Mouse (Mus musculus) neural tube, embryonic 10.5 days (tissue): ENCODE data around the gene Zfp654.
"Not testable (repeated sequence)": the region's sequence is repeated elsewhere in the genome, so short reads cannot be mapped to it uniquely, and the experiment has no call there.

ENCODE experiments used
- DNase-seq: peaks from one replicate; pipeline ENCODE4 v3.0.0-alpha.2; 2017; ENCODE audit warnings: low spot score; ENCODE audit errors: extremely low spot score

Gene Zfp654

DNA sequence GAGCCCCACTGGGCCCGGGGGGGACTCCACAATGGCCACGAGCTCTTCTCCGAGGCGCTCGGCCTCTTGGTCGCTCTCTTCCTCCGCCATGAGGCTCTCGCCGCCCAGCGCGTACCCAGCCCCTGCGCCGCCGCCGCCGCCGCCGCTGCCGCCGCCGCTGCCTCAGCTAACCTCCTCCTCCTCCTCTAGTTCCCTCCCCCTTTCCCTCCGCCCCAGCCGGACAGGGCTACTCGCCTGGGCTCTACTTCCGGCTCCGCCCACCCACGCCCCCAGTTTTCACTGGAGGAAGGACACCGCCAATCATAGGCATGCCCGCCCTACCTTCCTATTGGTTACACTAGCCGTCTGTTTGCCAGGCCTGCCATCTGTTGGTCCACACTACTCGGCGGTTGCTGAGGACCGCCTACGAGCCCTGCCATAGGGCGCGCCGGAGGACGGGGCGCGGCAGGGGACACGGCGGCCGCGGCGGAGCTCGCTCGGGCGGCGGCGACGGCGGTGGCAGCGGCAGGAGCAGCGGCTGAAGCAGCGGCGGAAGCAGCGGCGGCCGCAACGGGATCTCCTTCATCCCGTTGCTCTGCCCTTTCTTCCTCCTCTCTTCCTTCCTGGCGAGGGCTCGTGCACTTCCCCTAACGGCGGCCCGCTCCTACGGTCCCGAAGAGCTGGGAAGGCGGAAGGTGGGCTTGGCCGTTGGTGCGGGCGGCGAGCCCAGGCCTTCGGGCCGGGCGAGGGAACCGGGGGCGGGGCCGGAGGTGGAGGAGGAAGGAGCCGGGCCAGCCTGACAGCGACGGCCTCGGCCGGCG, at the start of gene Zfp654, which contains the start of gene Cggbp1:
Gene Zfp654, minus strand, starts transcription at position 90 of the 800 bp plus-strand sequence.
Gene Cggbp1, plus strand, starts transcription at position 434 of the 800 bp plus-strand sequence.
- peak; percentile 100 for DNase-seq

DNA sequence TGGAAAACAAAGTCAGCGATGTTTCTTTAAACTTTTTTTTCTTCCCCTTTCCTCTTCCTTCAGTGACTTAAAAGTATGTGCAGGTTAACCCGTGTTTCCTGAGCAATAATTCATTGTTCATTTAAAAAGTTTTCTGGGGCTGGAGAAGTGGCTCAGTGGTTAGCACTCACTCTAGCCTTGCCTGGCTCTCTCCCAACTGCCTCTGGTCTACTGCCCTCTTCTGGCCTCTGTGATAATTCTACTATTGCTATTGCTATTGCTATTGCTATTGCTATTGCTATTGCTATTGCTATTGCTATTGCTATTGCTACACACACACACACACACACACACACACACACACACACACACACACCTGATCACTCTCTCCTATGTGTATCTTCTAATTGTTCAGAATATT, 47.6 kb upstream of the Zfp654 start:
- no peak for DNase-seq

DNA sequence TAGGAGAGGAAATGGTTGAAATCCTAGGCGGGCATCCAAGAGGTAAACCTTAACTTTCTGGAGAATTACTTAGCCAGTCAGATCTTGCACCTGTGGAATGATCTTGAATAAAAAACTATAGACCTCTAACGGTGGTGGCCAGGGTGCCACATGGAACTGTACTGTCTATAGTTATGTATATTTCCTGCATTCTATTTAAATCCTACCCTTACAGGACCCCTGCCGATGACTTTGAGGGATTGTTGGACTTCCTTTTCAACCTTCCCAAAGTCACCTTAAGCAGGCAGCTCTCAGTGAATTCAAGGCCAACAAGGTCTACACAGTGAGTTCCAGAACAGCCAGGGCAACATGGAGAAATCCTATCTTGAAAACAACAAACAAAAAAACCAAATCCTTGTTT, 38.0 kb upstream of the Zfp654 start:
- DNase-seq: no peak

DNA sequence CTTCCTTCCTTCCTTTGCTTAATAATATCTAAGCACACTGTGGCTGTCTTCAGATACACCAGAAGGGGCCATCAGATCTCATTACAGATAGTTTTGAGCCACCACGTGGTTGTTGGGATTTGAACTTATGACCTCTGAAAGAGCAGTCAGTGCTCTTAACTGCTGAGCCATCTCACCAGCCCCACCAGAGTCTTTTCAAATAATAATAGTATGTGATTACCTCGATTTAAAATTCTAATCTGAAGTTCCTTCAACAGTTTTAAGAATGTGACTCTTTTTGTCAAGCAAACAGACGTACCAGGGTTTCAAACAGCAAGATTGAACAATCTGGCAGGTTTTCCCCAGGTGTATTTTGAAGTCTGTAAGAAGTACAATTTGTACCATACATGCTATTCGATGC, 34.1 kb upstream of the Zfp654 start:
- no peak for DNase-seq

DNA sequence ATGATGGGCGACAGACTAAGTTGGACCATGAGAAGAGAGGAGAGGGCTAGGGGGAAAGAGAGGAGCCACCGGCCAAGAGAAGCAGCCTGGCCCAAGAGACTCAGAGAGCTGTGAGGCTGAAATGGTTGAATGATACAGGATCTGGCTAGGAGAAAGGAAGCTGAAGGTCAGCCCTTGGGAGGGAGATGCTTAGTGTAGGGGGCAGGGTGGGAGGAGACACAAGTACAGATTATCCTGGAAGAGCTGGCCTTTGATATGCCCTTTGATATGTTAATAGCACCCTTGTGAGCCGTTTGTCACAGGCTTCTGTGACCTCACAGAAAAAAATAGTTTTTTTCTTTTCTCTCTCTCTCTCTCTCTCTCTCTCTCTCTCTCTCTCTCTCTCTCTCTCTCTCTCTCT, 33.7 kb upstream of the Zfp654 start:
- no peak for DNase-seq

DNA sequence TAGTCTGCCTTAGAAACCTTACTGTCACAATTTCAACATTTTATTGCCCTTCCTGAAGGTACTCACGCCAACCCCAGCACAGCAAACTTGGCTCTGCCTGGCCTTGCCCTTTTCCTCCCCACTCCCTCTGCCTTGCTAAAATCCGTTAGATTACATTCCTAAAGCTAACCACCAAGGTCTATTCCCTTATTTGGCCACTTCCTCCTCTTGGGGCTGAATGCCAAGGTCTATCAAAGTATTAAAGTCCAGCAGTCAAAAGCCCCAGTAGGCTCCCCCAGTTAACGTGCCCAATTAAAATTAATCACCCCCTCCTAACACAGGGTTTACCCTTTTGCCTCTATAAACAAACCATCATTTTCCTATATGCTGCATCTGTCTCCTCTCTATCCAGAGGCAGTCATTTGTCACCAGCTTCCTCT, 33.0 kb upstream of the Zfp654 start:
- DNase-seq: no peak

DNA sequence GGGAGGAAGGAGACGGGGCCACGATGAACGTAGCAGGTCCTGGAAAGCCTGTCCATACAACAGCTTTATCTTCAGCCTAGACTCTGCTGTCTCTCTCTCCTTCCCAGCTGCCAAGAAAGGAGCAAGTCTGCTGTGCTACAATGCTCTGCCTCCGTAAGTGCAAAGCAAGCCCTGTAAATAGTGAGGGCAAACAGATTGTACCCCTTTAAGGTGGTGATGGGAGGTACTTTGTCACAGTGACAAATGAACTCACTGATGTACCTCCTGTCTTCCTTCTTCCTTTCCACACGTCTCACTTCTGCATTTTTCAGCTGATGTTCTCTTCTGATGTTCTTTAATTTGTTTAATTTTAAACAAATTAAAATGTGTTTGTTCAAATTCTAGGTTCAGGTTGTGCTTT, 32.4 kb upstream of the Zfp654 start:
- DNase-seq: no peak

DNA sequence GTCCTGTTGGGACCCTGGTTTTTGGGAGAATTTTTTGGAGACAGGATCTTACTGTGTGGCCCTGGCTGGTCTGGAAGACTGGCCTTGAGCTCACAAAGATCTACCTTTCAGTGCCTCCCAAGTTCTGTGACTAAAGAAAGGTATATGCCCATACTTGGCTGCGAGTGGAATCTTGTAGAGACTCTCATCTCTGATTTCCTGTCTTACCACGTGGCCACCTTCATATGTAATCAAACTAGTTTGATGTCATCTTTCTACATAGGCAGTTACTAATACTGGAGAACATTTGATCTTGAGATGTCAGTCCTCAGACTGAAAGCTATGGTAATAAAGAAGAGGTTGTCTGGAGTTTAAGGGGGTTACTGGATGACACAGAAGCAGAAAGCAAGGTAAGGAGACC, 30.0 kb upstream of the Zfp654 start:
- no peak for DNase-seq

DNA sequence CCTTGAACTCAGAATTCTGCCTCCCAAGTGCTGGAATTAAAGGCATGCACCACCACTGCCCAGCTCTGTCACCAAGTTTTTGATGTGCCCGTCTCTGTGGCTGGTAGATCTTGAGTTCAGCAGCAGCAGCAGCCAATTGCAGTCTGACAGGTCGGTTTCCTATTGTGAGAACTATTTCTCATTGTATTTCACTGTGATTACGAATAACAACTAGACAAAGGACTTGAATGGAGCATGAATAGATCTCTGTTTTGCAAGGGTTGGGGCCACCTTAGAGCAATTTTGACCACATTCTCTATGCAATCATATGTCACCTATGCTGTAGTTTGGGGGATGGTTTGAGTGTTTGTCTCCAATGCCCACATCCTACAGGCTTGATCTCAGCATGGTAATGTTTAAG, 29.5 kb upstream of the Zfp654 start:
- DNase-seq: no peak

DNA sequence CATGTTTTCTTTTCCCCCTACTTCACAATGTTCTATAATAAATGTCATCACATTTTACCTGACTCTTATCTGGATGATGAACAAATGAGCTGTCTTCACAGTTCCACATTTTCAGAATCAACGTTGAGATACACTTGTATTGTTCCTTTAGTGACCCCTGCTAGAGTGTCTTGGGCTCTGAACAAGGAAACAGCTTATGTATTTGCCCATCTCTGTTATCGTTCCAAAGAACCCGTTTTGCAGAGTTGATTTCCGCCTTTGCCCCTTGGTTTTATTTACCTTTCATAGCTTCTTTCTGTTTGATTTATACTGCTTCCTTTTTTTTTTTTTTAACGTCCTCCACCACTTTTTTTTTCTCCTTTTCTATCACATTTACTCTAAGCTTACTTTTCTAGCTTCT, 28.3 kb upstream of the Zfp654 start:
- DNase-seq: no peak

DNA sequence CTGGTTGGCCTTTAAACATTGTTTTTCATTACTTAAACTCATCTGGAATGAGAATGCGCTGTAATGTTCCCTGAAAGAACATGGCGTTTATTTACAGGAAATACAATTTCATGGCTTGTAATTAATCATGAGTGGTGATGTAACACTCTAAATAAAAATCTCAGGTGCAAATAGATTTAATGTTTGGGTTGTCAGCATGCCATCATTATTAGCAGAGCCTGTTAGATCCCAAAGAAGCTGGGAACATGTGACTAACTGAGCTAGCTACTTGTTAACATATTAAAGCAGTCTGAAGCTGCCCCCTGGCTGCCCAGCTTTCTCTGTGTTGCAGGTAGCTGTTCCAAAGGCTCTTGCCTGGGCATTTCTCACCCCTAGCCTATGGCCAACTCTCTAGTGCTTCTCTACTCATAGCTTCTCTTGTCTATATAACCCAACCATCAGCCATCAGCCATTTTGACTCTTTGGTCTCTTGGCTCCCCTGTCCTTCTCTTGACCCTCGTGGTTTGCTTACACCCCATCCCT, 27.2 kb upstream of the Zfp654 start:
- no peak for DNase-seq

DNA sequence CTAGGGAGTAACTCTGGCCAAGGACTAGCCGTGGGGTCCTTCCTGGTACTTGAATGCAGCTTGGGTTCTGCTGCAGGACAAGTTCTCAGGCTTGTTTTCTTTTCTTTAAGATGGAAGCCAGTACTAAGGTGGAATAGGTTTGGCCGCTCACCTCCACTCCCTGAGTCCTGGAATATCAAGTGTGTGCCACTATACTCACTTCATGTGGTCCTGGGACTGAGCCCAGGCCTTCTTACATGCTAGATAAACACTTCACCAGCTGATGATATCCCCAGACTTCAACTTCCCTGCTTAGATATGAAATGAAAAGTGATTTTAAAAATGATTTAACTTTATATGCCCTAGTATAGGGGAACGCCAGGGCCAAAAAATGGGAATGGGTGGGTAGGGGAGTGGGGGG, 25.9 kb upstream of the Zfp654 start:
- DNase-seq: no peak

DNA sequence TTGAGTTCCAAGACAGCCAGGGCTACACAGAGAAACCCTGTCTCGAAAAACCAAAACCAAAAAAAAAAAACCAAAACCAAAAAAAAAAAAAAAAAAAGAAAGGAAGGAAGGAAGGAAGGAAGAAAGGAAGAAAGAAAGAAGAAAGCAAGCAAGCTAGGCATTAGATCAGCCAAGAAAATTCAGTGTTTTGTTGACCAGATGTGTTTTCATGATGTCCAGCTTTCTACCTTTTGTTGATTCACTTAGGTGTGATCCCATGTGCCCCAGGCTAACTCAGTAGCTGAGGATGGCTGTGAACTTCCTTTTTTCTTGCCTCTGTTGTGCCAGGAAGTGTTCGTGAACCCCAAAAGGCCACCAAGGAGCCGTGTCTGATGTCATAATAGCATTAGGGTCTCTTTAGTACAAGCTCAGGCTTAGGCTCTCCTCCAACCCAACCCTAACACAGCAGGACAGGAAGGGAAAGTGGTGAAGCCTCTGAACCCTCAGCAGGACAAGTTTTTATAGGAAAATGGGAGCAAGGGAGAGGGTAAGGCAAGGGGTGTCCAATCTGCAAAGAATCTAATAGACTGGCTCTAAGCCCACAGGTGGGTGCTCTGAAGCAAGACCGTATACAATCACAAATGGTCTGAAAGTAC, 25.3 kb upstream of the Zfp654 start:
- no peak for DNase-seq

DNA sequence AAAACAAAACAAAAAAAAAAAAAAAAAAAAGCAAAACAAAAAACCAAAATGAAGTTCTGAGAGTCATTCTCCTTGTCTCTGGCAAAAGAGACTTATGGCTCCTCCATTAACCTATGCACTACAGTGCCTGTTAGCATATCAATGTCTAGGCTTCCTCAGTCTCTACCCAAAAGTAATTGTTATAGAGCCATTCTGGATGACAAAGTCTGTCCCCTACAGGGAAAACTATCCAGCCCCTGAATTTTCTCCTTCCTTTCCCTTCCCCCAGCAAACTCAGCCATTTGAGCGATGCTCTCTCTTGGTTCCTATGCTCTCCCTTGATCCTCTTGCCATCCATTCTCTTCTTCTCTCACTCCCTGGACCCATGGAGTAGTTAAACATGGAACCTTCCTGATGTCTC, 24.4 kb upstream of the Zfp654 start:
- DNase-seq: no peak

DNA sequence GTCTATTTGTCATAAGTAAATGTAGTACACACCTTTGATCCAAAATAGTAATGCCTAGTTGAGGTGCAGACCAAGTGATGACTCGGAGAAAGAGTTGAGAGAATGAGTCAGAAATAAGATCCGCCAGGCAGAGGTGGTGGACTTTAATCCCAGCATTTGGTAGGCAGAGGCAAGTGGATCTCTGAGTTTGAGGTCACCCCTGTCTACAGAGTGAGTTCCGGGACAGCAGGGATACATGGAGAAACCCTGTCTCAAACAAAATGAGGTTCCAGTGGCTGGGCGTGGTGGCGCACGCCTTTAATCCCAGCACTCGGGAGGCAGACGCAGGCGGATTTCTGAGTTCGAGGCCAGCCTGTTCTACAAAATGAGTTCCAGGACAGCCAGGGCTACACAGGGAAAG, 23.9 kb upstream of the Zfp654 start:
- no peak for DNase-seq

DNA sequence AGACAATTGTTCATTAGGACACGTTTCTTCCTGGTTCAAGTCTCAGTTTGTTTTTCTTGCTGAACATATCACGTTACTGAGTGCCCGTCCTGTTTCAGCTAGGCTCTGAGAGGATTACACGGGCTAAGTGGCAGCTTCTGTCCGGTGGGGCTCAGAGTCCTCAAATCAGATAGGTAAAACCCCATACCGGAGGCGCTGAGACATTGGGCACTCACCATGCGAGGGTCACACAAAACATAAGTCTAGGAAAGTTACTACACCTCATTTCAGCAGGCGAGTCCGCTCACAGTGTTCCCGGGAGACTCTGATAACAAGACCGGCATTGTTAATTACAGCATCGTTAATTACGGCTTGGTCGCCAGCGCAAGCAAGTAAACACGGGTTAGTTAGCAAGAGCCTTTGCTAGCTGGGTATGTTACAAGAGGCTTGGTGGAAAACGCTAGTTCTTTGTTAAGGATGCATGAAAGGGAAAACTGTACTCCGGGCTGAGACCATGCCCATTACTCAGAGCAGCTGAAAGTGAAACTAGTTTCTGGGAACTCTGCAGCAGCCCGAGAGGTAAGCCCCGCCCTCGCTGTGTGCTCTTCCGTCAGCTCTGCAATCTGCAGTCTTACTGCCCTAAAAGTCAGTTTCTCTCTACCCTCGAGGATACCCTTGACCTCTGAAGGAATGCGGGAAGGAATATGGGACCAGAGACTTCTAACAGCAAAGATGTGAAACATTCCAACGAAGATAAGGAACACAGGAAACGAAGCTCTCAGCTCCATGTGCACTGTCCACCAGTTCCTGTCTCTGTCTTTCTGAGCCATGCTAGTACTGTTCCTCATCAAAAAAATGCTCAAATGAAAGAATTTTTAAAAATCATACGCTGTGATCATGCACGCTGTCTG, 22.2 kb upstream of the Zfp654 start:
- peak; percentile 79 for DNase-seq

DNA sequence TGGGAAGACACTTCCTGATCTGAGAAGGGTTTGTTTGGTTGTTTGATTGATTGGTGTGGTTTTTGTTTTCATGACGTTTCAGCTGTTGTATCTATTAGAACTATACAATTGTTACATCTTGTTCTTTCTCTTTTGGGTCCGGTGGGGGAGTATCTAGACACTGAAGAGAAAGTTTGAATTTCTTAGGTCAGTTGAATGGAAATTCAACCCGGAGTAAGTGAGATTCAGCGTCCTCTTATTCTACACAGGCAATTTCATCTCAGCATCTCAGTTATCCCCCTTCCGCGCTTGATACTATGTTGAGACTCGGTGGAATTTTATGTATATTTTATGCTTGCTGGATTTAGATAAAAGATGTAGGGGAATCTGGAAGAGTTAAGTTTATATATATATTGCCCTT, 21.4 kb upstream of the Zfp654 start:
- no peak for DNase-seq

DNA sequence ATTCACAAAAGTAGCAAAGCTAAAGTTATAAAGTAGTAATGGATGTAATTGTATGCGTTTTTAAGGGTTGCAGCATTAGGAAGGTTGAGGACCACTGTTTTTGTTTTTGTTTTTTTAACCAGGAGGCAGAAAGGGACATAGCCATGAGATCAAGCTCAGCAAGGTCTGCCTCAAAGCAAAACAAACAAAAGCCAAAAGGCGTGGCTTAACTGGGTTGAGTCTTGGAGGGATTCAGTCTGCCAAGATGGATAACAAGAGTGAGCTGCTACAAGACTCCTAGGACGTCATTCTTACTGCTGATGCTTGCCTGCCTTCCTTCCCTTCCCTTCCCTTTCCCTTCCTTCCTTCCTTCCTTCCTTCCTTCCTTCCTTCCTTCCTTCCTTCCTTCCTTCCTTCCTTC, 20.8 kb upstream of the Zfp654 start:
- no peak for DNase-seq

DNA sequence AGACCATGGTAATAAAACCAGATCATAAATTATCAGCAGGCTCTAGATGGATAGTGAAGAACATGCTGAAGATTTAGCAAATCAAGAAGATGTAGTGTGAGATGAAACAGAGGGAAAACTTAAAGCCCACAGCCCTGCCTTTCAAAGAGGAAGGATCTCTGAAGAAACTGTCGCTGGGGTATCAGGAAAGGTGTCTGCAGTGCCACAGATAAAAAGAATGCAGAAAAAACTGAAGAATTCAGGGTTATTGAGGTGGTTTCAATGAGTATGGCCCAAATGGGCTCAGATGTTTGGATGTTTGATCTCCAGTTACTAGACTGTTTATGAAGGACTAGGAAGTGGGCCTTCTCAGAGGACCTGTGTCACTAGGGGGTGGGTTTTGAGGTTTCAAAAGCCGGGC, 18.2 kb upstream of the Zfp654 start:
- no peak for DNase-seq

DNA sequence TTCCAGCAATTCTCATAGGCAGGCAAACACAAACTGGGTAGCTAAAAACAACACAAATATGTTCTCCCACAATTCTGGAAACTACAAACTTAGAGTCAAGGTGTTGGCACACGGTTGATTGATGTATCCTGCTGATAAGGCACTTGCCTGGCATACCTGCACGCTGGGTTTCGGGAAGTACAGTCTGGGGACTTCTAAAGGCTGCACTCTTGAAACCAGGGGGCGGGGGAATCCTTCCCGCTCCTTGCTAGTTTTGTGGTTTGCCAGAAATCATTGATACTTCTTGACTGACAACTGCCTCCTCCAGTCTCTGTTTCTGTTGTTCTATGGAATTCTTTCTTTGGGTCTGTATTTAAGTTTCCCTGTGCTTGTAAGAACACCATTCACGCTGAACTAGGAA, 17.2 kb upstream of the Zfp654 start:
- DNase-seq: no peak

DNA sequence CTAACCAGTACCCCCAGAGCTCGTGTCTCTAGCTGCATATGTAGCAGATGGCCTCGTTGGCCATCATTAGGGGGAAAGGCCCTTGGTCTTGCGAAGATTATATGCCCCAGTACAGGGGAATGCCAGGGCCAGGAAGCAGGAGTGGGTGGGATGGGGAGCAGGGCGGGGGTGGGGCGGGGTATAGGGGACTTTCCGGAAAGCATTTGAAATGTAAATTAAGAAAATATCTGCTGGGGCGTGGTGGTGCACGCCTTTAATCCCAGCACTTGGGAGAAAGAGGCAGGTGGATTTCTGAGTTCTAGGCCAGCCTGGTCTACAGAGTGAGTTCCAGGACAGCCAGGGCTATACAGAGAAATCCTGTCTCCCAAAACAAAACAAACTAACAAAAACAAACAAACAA, 14.4 kb upstream of the Zfp654 start:
- not testable (repeated sequence) for DNase-seq

DNA sequence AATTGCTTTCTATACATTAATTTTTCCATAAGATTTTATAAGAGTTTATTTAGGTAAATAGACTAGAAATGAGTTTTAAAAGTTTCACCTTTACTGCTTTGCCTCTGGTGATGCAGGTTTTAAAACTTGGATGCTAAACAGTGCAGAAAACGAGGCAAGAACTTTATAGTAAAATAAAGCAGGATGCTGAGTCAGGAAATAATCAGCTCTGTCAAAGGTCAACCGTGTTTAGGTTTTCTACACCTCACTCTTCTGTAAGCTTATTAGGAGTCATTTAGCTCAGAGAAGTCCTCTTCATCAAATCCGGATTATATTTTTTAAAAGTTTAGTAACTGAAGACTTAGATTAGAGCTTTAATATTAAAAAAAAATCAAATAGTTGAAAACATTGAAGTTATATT, 5.5 kb upstream of the Zfp654 start:
- no peak for DNase-seq
